Mouse (Mus musculus): ENCODE results near the gene Grtp1. TPM values are rescaled to one million over a fixed set of nuclear protein-coding genes. Genes with fewer than 3 reads are reported as not detected.

The Grtp1 gene
- polyA plus RNA-seq, 1 experiment, result 29.0 TPM

GRCm38 (mm10) chr8:13186819-13187218 lies 13.6 kb downstream of the Grtp1 start:
- TF ChIP-seq CTCF (IDR thresholded peaks at IDR 0.05; ENCODE audit: low read depth, low read length), result no peak
- TF ChIP-seq POLR2A (IDR thresholded peaks at IDR 0.05; ENCODE audit: insufficient read depth, low read length), result no peak
- TF ChIP-seq EP300 (IDR thresholded peaks at IDR 0.05; ENCODE audit: insufficient read depth, low read depth, low read length), result no peak
- H3K9ac ChIP-seq (ENCODE audit: low read depth, poor library complexity, severe bottlenecking), result no peak overlapping the region
- no peak overlapping the region for H3K27ac ChIP-seq (ENCODE audit: insufficient read depth, low read length)
- H3K27me3 ChIP-seq (ENCODE audit: control insufficient read depth, insufficient read depth, low read length, poor library complexity, severe bottlenecking), result no peaks in the 10 kb centered on the region
- H3K4me1 ChIP-seq (ENCODE audit: control insufficient read depth, insufficient read depth, low read length), result peaks cover 3% of the 10 kb centered on the region
- H3K9me3 ChIP-seq (replicated peaks; ENCODE audit: control insufficient read depth, insufficient read depth, low read length, poor library complexity, severe bottlenecking), result no peaks in the 10 kb centered on the region
- peaks cover 47% of the 10 kb centered on the region for H3K36me3 ChIP-seq (ENCODE audit: control insufficient read depth, insufficient read depth, low read length, poor library complexity, severe bottlenecking)
- H3K4me3 ChIP-seq (ENCODE audit: low read depth, low read length), result no peak overlapping the region

DNA sequence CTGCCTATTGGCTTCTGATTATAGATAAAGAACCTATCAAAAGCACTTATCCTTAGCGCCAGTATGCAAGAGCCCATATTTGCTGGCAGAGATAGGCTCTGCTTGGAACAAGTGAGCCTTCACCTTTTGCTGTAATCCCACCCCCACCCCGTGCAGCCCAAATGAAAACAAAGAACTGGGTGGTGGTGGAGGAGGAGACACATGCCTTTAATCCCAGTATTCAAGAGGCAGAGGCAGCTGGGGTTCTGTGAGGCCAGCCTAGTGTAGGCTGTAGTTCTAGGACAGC lies 18.8 kb downstream of the Grtp1 start:
- Histone ChIP-seq H3K9ac (ENCODE audit: low read depth, poor library complexity, severe bottlenecking) (no peak overlapping the region), H3K27me3 (ENCODE audit: control insufficient read depth, insufficient read depth, low read length, poor library complexity, severe bottlenecking) (no peaks in the 10 kb centered on the region), H3K27ac (ENCODE audit: insufficient read depth, low read length) (no peak overlapping the region), H3K9me3 (replicated peaks; ENCODE audit: control insufficient read depth, insufficient read depth, low read length, poor library complexity, severe bottlenecking) (no peaks in the 10 kb centered on the region), H3K4me1 (ENCODE audit: control insufficient read depth, insufficient read depth, low read length) (no peaks in the 10 kb centered on the region), H3K4me3 (ENCODE audit: low read depth, low read length) (no peak overlapping the region), H3K36me3 (ENCODE audit: control insufficient read depth, insufficient read depth, low read length, poor library complexity, severe bottlenecking) (peaks cover 45% of the 10 kb centered on the region)
- no peak for TF ChIP-seq CTCF (IDR thresholded peaks at IDR 0.05; ENCODE audit: low read depth, low read length)
- no peak for TF ChIP-seq POLR2A (IDR thresholded peaks at IDR 0.05; ENCODE audit: insufficient read depth, low read length)
- no peak for TF ChIP-seq EP300 (IDR thresholded peaks at IDR 0.05; ENCODE audit: insufficient read depth, low read depth, low read length)

DNA sequence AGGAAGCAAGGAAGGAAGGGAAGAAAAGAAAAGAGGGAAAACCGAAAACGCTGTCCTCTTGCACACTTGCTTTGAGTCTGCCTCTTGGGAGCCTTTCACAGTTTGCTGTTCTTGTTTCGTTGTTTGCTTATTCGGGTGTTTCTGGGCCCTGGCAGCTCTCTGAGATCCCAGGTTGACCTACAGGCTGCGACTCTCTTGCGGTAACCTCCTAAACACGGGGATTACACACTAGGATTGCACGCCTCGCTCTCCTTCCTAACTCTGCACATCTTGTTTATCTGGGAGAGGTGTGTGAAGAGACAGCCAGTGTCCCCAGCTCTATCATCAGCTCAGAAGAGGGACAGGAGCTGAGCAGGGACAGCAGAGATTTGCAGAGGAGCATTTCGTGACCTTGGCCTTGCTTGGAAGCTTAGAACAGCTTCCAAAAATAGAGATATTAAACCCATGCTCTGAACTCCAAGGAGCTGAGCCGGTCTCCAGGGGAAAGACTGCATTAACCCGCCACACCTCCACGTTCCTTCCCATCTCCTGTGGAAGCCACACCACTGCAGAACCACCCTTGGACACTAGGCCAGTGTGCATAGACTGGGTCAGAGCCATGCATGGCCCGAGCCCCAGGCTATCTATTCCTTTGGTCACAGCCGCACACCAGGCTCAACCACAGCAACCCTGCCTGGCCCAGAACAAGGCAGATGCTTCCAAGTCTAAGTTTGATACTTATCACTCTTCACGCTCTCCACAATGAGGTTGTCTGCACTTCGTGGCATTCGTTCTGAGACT lies 19.3 kb downstream of the Grtp1 start:
- TF ChIP-seq POLR2A (IDR thresholded peaks at IDR 0.05; ENCODE audit: insufficient read depth, low read length), result no peak
- no peak for TF ChIP-seq EP300 (IDR thresholded peaks at IDR 0.05; ENCODE audit: insufficient read depth, low read depth, low read length)
- no peak for TF ChIP-seq CTCF (IDR thresholded peaks at IDR 0.05; ENCODE audit: low read depth, low read length)
- Histone ChIP-seq H3K4me1 (ENCODE audit: control insufficient read depth, insufficient read depth, low read length) (no peaks in the 10 kb centered on the region), H3K4me3 (ENCODE audit: low read depth, low read length) (no peak overlapping the region), H3K36me3 (ENCODE audit: control insufficient read depth, insufficient read depth, low read length, poor library complexity, severe bottlenecking) (peaks cover 47% of the 10 kb centered on the region), H3K9ac (ENCODE audit: low read depth, poor library complexity, severe bottlenecking) (no peak overlapping the region), H3K27ac (ENCODE audit: insufficient read depth, low read length) (no peak overlapping the region), H3K27me3 (ENCODE audit: control insufficient read depth, insufficient read depth, low read length, poor library complexity, severe bottlenecking) (no peaks in the 10 kb centered on the region), H3K9me3 (replicated peaks; ENCODE audit: control insufficient read depth, insufficient read depth, low read length, poor library complexity, severe bottlenecking) (no peaks in the 10 kb centered on the region)

- Histone ChIP-seq H3K4me3 (ENCODE audit: low read depth, low read length) (no peak overlapping the region), H3K27ac (ENCODE audit: insufficient read depth, low read length) (no peak overlapping the region), H3K9me3 (replicated peaks; ENCODE audit: control insufficient read depth, insufficient read depth, low read length, poor library complexity, severe bottlenecking) (no peaks in the 10 kb centered on the region), H3K36me3 (ENCODE audit: control insufficient read depth, insufficient read depth, low read length, poor library complexity, severe bottlenecking) (peaks cover 50% of the 10 kb centered on the region), H3K27me3 (ENCODE audit: control insufficient read depth, insufficient read depth, low read length, poor library complexity, severe bottlenecking) (no peaks in the 10 kb centered on the region), H3K4me1 (ENCODE audit: control insufficient read depth, insufficient read depth, low read length) (no peaks in the 10 kb centered on the region), H3K9ac (ENCODE audit: low read depth, poor library complexity, severe bottlenecking) (no peak overlapping the region)
- TF ChIP-seq CTCF (IDR thresholded peaks at IDR 0.05; ENCODE audit: low read depth, low read length) (no peak), EP300 (IDR thresholded peaks at IDR 0.05; ENCODE audit: insufficient read depth, low read depth, low read length) (no peak), POLR2A (IDR thresholded peaks at IDR 0.05; ENCODE audit: insufficient read depth, low read length) (no peak)
These were observed 20.0 kb downstream of the Grtp1 start for GRCm38 (mm10) chr8:13180408-13180807.

GRCm38 (mm10) chr8:13179948-13180347 lies 20.5 kb downstream of the Grtp1 start:
- TF ChIP-seq CTCF (IDR thresholded peaks at IDR 0.05; ENCODE audit: low read depth, low read length) (no peak), EP300 (IDR thresholded peaks at IDR 0.05; ENCODE audit: insufficient read depth, low read depth, low read length) (no peak), POLR2A (IDR thresholded peaks at IDR 0.05; ENCODE audit: insufficient read depth, low read length) (no peak)
- H3K27me3 ChIP-seq (ENCODE audit: control insufficient read depth, insufficient read depth, low read length, poor library complexity, severe bottlenecking), result no peaks in the 10 kb centered on the region
- no peak overlapping the region for H3K4me3 ChIP-seq (ENCODE audit: low read depth, low read length)
- no peaks in the 10 kb centered on the region for H3K4me1 ChIP-seq (ENCODE audit: control insufficient read depth, insufficient read depth, low read length)
- no peak overlapping the region for H3K27ac ChIP-seq (ENCODE audit: insufficient read depth, low read length)
- no peak overlapping the region for H3K9ac ChIP-seq (ENCODE audit: low read depth, poor library complexity, severe bottlenecking)
- peaks cover 50% of the 10 kb centered on the region for H3K36me3 ChIP-seq (ENCODE audit: control insufficient read depth, insufficient read depth, low read length, poor library complexity, severe bottlenecking)
- no peaks in the 10 kb centered on the region for H3K9me3 ChIP-seq (replicated peaks; ENCODE audit: control insufficient read depth, insufficient read depth, low read length, poor library complexity, severe bottlenecking)

DNA sequence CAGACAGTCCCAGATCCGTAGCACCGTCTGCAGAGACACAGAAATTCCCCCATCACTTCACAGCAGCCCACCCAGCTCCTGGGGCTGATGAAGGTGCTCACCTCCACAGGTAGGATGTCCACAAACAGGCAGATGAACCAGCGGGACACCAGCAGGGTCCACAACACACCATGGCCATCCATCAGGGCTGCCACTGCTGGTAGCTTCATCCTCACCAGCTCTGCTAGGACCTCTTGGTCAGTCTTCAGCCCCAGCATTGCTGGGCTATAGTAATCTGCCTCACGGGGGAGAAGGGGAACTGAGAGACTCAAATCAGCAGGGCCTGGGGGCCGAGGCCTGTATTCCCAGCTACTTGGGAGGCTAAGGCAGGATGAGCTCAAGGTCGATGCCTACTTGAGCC lies 20.9 kb downstream of the Grtp1 start:
- Histone ChIP-seq H3K27ac (ENCODE audit: insufficient read depth, low read length) (no peak overlapping the region), H3K36me3 (ENCODE audit: control insufficient read depth, insufficient read depth, low read length, poor library complexity, severe bottlenecking) (peaks cover 50% of the 10 kb centered on the region), H3K9me3 (replicated peaks; ENCODE audit: control insufficient read depth, insufficient read depth, low read length, poor library complexity, severe bottlenecking) (no peaks in the 10 kb centered on the region), H3K4me3 (ENCODE audit: low read depth, low read length) (no peak overlapping the region), H3K9ac (ENCODE audit: low read depth, poor library complexity, severe bottlenecking) (no peak overlapping the region), H3K4me1 (ENCODE audit: control insufficient read depth, insufficient read depth, low read length) (no peaks in the 10 kb centered on the region), H3K27me3 (ENCODE audit: control insufficient read depth, insufficient read depth, low read length, poor library complexity, severe bottlenecking) (no peaks in the 10 kb centered on the region)
- TF ChIP-seq CTCF (IDR thresholded peaks at IDR 0.05; ENCODE audit: low read depth, low read length) (no peak), EP300 (IDR thresholded peaks at IDR 0.05; ENCODE audit: insufficient read depth, low read depth, low read length) (no peak), POLR2A (IDR thresholded peaks at IDR 0.05; ENCODE audit: insufficient read depth, low read length) (no peak)

Data from ES-Bruce4 (cell line).